28 mouse cellular contexts compared by ENCODE assay signal in the genomic region with DNA sequence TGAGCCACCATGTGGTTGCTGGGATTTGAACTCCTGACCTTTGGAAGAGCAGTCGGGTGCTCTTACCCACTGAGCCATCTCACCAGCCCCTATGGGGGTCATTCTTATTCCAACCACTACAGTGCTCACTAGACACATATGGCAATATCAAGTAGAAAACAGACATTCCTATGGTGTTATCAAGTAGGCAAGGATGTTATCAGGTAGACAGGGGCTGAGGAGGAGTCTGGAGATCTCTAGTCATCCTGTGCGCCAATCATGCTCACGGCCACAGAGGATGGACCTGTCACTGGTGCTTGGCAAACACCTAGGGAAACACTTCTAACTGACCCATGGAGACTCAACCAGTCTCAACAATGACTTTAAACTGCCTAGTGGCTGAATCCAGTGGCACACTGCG.
"Had no signal": no experiment of that assay in that cellular context is flagged by ENCODE, and none has a peak within 500 bp of the region (broad histone marks: within the 10 kb centered on the region; RNA-seq: fewer than 3 reads in every experiment).

No protein-coding gene starts in this region.

- ATAC-seq: lung, postnatal 0 days; midbrain, embryonic 13.5 days; midbrain, embryonic 15.5 days; midbrain, embryonic 16.5 days had no signal

- H3K4me2 ChIP-seq: limb, embryonic 12.5 days; limb, embryonic 13.5 days; limb, embryonic 15.5 days; lung, embryonic 14.5 days; lung, embryonic 15.5 days; midbrain, embryonic 11.5 days; midbrain, embryonic 12.5 days; midbrain, embryonic 13.5 days; midbrain, embryonic 15.5 days; neural tube, embryonic 12.5 days; neural tube, embryonic 13.5 days had no signal

- DNase-seq: layer of hippocampus, postnatal 36 days; left cerebral cortex, postnatal 4 days; lung, adult 18-20 months; lung, adult 2 months; lung, embryonic 14.5 days; lung, postnatal 10 days; lung, postnatal 14 days; lung, postnatal 36 days; lung, postnatal 4 days; midbrain, embryonic 14.5 days had no signal

- H3K4me3 ChIP-seq: left cerebral cortex, adult 2 months; limb, embryonic 10.5 days; limb, embryonic 12.5 days; limb, embryonic 13.5 days; limb, embryonic 15.5 days; lung, embryonic 15.5 days; megakaryocyte, embryonic 14.5 days; midbrain, embryonic 10.5 days; midbrain, embryonic 12.5 days; midbrain, embryonic 13.5 days; midbrain, embryonic 15.5 days; myocyte; neural tube, embryonic 12.5 days; neural tube, embryonic 13.5 days had no signal

- H3K9ac ChIP-seq: limb, embryonic 12.5 days; limb, embryonic 13.5 days; limb, embryonic 15.5 days; lung, embryonic 14.5 days; lung, embryonic 15.5 days; midbrain, embryonic 12.5 days; midbrain, embryonic 13.5 days; midbrain, embryonic 15.5 days; neural tube, embryonic 12.5 days; neural tube, embryonic 13.5 days had no signal

- H3K36me3 ChIP-seq: limb, embryonic 10.5 days; lung, embryonic 15.5 days; midbrain, embryonic 10.5 days; midbrain, embryonic 15.5 days; neural tube, embryonic 12.5 days had no signal

- H3K27ac ChIP-seq: left cerebral cortex, adult 2 months; limb, embryonic 10.5 days; limb, embryonic 12.5 days; limb, embryonic 13.5 days; limb, embryonic 15.5 days; lung, embryonic 15.5 days; macrophage; midbrain, embryonic 10.5 days; midbrain, embryonic 12.5 days; midbrain, embryonic 13.5 days; midbrain, embryonic 15.5 days; neural tube, embryonic 12.5 days; neural tube, embryonic 13.5 days had no signal

- H3K27me3 ChIP-seq: limb, embryonic 12.5 days; limb, embryonic 13.5 days; limb, embryonic 15.5 days; lung, embryonic 15.5 days; megakaryocyte, embryonic 14.5 days; midbrain, embryonic 12.5 days; midbrain, embryonic 13.5 days; midbrain, embryonic 15.5 days; neural tube, embryonic 12.5 days; neural tube, embryonic 13.5 days had no signal

- H3K9me3 ChIP-seq: limb, embryonic 10.5 days; limb, embryonic 12.5 days; limb, embryonic 13.5 days; limb, embryonic 15.5 days; lung, embryonic 15.5 days; megakaryocyte, embryonic 14.5 days; midbrain, embryonic 10.5 days; midbrain, embryonic 12.5 days; midbrain, embryonic 13.5 days; midbrain, embryonic 15.5 days; neural tube, embryonic 12.5 days; neural tube, embryonic 13.5 days had no signal

- H3K4me1 ChIP-seq: limb, embryonic 10.5 days; limb, embryonic 12.5 days; limb, embryonic 13.5 days; limb, embryonic 15.5 days; lung, embryonic 15.5 days; midbrain, embryonic 10.5 days; midbrain, embryonic 12.5 days; midbrain, embryonic 13.5 days; midbrain, embryonic 15.5 days; neural tube, embryonic 12.5 days; neural tube, embryonic 13.5 days had no signal
